Mouse (Mus musculus) MEL (cell line): ENCODE measurements around the gene Tanc1. TPM values are rescaled to one million over a fixed set of nuclear protein-coding genes. Genes with fewer than 3 reads are reported as not detected.

Experiments
- DNase-seq: peaks from one replicate; pipeline ENCODE4 v3.0.0; 2011; ENCODE audit warnings: low read depth, low spot score
- H3K27ac ChIP-seq: 2 replicates; pipeline ENCODE4 v1.5.1; 2012; ENCODE audit warnings: low read depth, mild to moderate bottlenecking, control low read depth, low read length, moderate library complexity; ENCODE audit not compliant: control insufficient read depth
- H3K27me3 ChIP-seq, 2 experiments: fragments of 150-350 bp in 1 of 2; sonication (generic) in 1 of 2; 2 replicates each; pipeline ENCODE4 v1.6.1; 2012; ENCODE audit warnings: low read length in 2 of 2, mild to moderate bottlenecking in 2 of 2, improper control_type of control experiment in 1 of 2, moderate library complexity in 1 of 2; ENCODE audit not compliant: insufficient read depth in 2 of 2, control insufficient read depth in 1 of 2
- H3K36me3 ChIP-seq, 2 experiments: 2 replicates each; pipeline ENCODE4 v1.6.1; 2012 to 2014; ENCODE audit warnings: low read length in 2 of 2, improper control_type of control experiment in 1 of 2, inconsistent platforms in 1 of 2, mild to moderate bottlenecking in 1 of 2; ENCODE audit not compliant: insufficient read depth in 2 of 2, control insufficient read depth in 1 of 2
- H3K4me1 ChIP-seq, 2 experiments: fragments of 150-350 bp in 1 of 2; sonication (generic) in 1 of 2; 2 replicates each; pipeline ENCODE4 v1.6.1; 2012; ENCODE audit warnings: low read length in 2 of 2, improper control_type of control experiment in 1 of 2, mild to moderate bottlenecking in 1 of 2; ENCODE audit not compliant: insufficient read depth in 2 of 2, control insufficient read depth in 1 of 2
- H3K4me3 ChIP-seq, 2 experiments: fragments of 150-350 bp in 1 of 2; sonication (generic) in 1 of 2; 2 replicates each; pipeline ENCODE4 v1.5.1; 2012; ENCODE audit warnings: low read depth in 2 of 2, low read length in 2 of 2, mild to moderate bottlenecking in 2 of 2, moderate library complexity in 2 of 2, control low read depth in 1 of 2, improper control_type of control experiment in 1 of 2; ENCODE audit not compliant: control insufficient read depth in 1 of 2, insufficient read depth in 1 of 2
- H3K79me2 ChIP-seq: 2 replicates; pipeline ENCODE4 v1.6.1; 2012; ENCODE audit warnings: mild to moderate bottlenecking, low read length, moderate library complexity; ENCODE audit not compliant: control insufficient read depth, poor library complexity, insufficient read depth
- H3K9ac ChIP-seq: 2 replicates; pipeline ENCODE4 v1.6.1; 2012; ENCODE audit warnings: low read depth, mild to moderate bottlenecking, control low read depth, low read length, moderate library complexity; ENCODE audit not compliant: control insufficient read depth, poor library complexity, severe bottlenecking
- H3K9me3 ChIP-seq: fragments of 150-350 bp; sonication (generic); replicated peaks from 2 replicates; pipeline ENCODE4 v1.6.1; 2012; ENCODE audit warnings: mild to moderate bottlenecking, low read length, improper control_type of control experiment, moderate library complexity; ENCODE audit not compliant: insufficient read depth
- CTCF ChIP-seq, 3 experiments: IDR thresholded peaks in 2 of 3; conservative IDR thresholded peaks in 1 of 3; 2 replicates each; pipeline ENCODE4 v1.5.1; 2011 to 2012; ENCODE audit warnings: low read length in 3 of 3, low read depth in 2 of 3, mild to moderate bottlenecking in 2 of 3, improper control_type of control experiment in 1 of 3, inconsistent platforms in 1 of 3, mixed read lengths in 1 of 3, moderate library complexity in 1 of 3; ENCODE audit not compliant: control insufficient read depth in 1 of 3, insufficient read depth in 1 of 3, poor library complexity in 1 of 3, severe bottlenecking in 1 of 3
- EP300 ChIP-seq, 2 experiments: IDR thresholded peaks; 2 replicates each; pipeline ENCODE4 v1.6.1; 2011; ENCODE audit warnings: improper control_type of control experiment in 2 of 2, low read length in 2 of 2, low read depth in 1 of 2, mild to moderate bottlenecking in 1 of 2
- ETS1 ChIP-seq: IDR thresholded peaks from 2 replicates; pipeline ENCODE4 v1.6.1; 2012; ENCODE audit warnings: low read depth, mild to moderate bottlenecking, inconsistent platforms, low read length, improper control_type of control experiment, moderate library complexity
- GABPA ChIP-seq: IDR thresholded peaks from 2 replicates; pipeline ENCODE4 v1.6.1; 2012; ENCODE audit warnings: low read depth, mild to moderate bottlenecking, inconsistent platforms, low read length, improper control_type of control experiment, moderate library complexity
- GATA1 ChIP-seq: IDR thresholded peaks from 2 replicates; pipeline ENCODE4 v1.6.1; 2011; ENCODE audit warnings: low read depth, low read length, improper control_type of control experiment
- MAX ChIP-seq: IDR thresholded peaks from 2 replicates; pipeline ENCODE4 v1.6.1; 2011; ENCODE audit warnings: low read length, improper control_type of control experiment
- MXI1 ChIP-seq: IDR thresholded peaks from 2 replicates; pipeline ENCODE4 v1.6.1; 2011; ENCODE audit warnings: mild to moderate bottlenecking, low read depth, low read length, improper control_type of control experiment
- MYC ChIP-seq: IDR thresholded peaks from 2 replicates; pipeline ENCODE4 v1.6.1; 2011; ENCODE audit warnings: low read depth, mild to moderate bottlenecking, low read length, improper control_type of control experiment, moderate library complexity
- NELFE ChIP-seq: IDR thresholded peaks from 2 replicates; pipeline ENCODE4 v1.6.1; 2011; ENCODE audit warnings: low read depth, low read length, improper control_type of control experiment
- POLR2A ChIP-seq, 2 experiments: IDR thresholded peaks; 2 replicates each; pipeline ENCODE4 v1.6.1; 2011 to 2012; ENCODE audit warnings: low read length in 2 of 2, mild to moderate bottlenecking in 2 of 2, control low read depth in 1 of 2, improper control_type of control experiment in 1 of 2, low read depth in 1 of 2, moderate library complexity in 1 of 2; ENCODE audit not compliant: control insufficient read depth in 1 of 2, insufficient read depth in 1 of 2, poor library complexity in 1 of 2
- POLR2AphosphoS5 ChIP-seq: IDR thresholded peaks from 2 replicates; pipeline ENCODE4 v1.6.1; 2012; ENCODE audit warnings: low read depth, borderline replicate concordance, mild to moderate bottlenecking, inconsistent platforms, low read length, moderate library complexity, mixed read lengths
- RCOR1 ChIP-seq: IDR thresholded peaks from 2 replicates; pipeline ENCODE4 v1.6.1; 2012; ENCODE audit warnings: low read depth, mild to moderate bottlenecking, inconsistent platforms, low read length, improper control_type of control experiment
- SIN3A ChIP-seq: IDR thresholded peaks from 2 replicates; pipeline ENCODE4 v1.6.1; 2012; ENCODE audit warnings: low read length, improper control_type of control experiment, inconsistent platforms
- TAL1 ChIP-seq: IDR thresholded peaks from 2 replicates; pipeline ENCODE4 v1.6.1; 2012; ENCODE audit warnings: mild to moderate bottlenecking, inconsistent platforms, low read length, moderate library complexity, mixed read lengths
- TCF12 ChIP-seq: IDR thresholded peaks from 2 replicates; pipeline ENCODE4 v1.6.1; 2014; ENCODE audit warnings: low read depth, mild to moderate bottlenecking, inconsistent platforms, low read length, improper control_type of control experiment, moderate library complexity
- USF1 ChIP-seq: IDR thresholded peaks from 2 replicates; pipeline ENCODE4 v1.6.1; 2014; ENCODE audit warnings: low read depth, mild to moderate bottlenecking, inconsistent platforms, low read length, improper control_type of control experiment, moderate library complexity
- ZC3H11A ChIP-seq: IDR thresholded peaks from 2 replicates; pipeline ENCODE4 v1.6.1; 2012; ENCODE audit warnings: low read depth, mild to moderate bottlenecking, inconsistent platforms, low read length, improper control_type of control experiment
- polyA plus RNA-seq, 2 experiments: library from polyadenylated mRNA; stranded (reverse) in 1 of 2; unstranded in 1 of 2; fragments of >175 nt in 1 of 2; fragments of >200 nt in 1 of 2; gene quantifications; 2 replicates each; pipeline versions ENCODE4 v1.2.1 to v1.2.4; 2012; ENCODE audit warnings: low replicate concordance in 2 of 2, low read depth in 1 of 2; ENCODE audit not compliant: insufficient read length in 2 of 2, insufficient read depth in 1 of 2, missing spikeins in 1 of 2
- total RNA-seq: library from RNA; depleted of rRNA; stranded (reverse); fragments of 300-350 nt; gene quantifications from 2 replicates; pipeline ENCODE4 v1.2.3, GENCODE M21; 2012

Tanc1 gene
- total and polyA plus RNA-seq, 3 experiments: 0.54 to 0.78 TPM; not detected in 1

DNA sequence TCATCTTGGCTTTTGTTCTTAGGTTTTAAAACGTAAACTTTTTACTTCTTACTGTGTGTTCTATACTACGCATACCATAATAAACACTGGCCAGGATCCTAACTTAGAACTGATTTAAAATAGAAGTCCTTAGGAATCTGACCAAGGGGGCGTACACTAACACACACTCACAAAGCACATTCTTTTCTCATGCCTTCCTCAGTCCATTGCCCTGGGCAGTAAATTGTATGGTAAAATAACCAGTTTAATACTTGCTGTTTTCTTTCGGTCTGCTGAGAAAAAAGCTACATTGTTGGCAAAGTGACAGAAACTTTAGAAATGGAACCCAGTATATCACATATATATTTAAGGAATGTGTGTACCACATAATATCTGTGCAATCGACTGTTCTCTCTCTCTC is 2.9 kb upstream of the Tanc1 start:
- Histone ChIP-seq H3K4me3 (no peak overlapping the region), H3K27me3 (no peaks in the 10 kb centered on the region), H3K4me1 (no peaks in the 10 kb centered on the region), H3K27ac (no peak overlapping the region), H3K79me2 (no peaks in the 10 kb centered on the region), H3K36me3 (no peaks in the 10 kb centered on the region), H3K9me3 (no peaks in the 10 kb centered on the region), H3K9ac (no peak overlapping the region)
- TF ChIP-seq NELFE (no peak), MYC (no peak), USF1 (no peak), TAL1 (no peak), MXI1 (no peak), ZC3H11A (no peak), ETS1 (no peak), SIN3A (no peak), POLR2A (IDR thresholded peaks at IDR 0.05; ENCODE audit: control insufficient read depth in 1 of 2, insufficient read depth in 1 of 2, low read depth in 1 of 2, low read length in 2 of 2, poor library complexity in 1 of 2) (no peak), GABPA (no peak), CTCF (IDR thresholded peaks at IDR 0.05 in 2 of 3, conservative IDR thresholded peaks at IDR 0.05 in 1 of 3; ENCODE audit: control insufficient read depth in 1 of 3, insufficient read depth in 1 of 3, low read depth in 2 of 3, low read length in 3 of 3, poor library complexity in 1 of 3, severe bottlenecking in 1 of 3) (no peak)
- DNase-seq: no peak

- no peak overlapping the region for H3K27ac ChIP-seq
- no peaks in the 10 kb centered on the region for H3K79me2 ChIP-seq
- H3K9ac ChIP-seq: no peak overlapping the region
- no peak for TF ChIP-seq EP300 (IDR thresholded peaks at IDR 0.05; ENCODE audit: low read depth in 1 of 2, low read length in 2 of 2)
- no peaks in the 10 kb centered on the region for H3K27me3 ChIP-seq
- no peak for DNase-seq
- H3K36me3 ChIP-seq: no peaks in the 10 kb centered on the region
- H3K4me1 ChIP-seq: no peaks in the 10 kb centered on the region
- no peak overlapping the region for H3K4me3 ChIP-seq
- H3K9me3 ChIP-seq: no peaks in the 10 kb centered on the region
These were observed 529 bp upstream of the Tanc1 start for GRCm38 (mm10) chr2:59611216-59611810.

DNA sequence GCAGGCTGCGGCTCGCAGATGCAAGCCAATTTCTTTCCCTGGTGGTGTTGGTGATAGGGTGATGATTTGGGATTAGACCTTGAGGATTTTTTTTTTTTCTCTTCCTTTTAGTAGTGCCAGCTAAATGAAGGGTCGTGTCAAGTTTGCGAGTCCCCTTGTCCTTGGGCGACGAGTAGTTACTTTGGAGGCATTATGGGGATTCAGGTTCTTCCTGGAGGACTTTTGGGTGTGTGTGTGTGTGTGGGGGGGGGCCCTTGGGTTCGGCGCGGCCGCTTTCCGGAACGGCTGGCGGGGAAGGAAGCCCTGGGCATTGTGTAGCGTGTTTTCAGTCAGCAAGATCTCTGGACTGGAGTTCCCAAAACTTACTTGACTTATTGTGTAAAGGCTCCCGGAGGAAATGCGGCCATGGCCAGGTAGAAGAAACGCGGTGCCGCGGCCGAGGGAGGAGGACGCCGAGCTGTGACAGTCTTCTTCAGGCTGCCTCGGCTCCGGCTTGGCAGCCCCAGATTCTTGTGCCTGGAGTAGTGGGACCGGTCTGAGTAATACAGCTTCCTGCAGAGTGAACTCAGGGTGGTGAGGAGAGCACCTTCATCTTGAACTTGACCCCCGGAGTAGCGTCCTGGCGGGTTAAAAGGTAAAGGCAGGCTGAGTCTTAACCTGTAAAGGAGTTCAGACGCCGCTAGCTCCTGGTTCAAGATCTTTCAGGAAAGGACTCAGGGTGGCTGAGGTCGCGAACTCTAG is 1.1 kb downstream of the Tanc1 start:
- H3K36me3 ChIP-seq: no peaks in the 10 kb centered on the region
- TF ChIP-seq GATA1: no peak
- no peak for TF ChIP-seq MAX
- no peak for TF ChIP-seq TCF12
- TF ChIP-seq POLR2AphosphoS5: no peak
- TF ChIP-seq RCOR1: no peak
- TF ChIP-seq MYC: no peak
- no peak for TF ChIP-seq NELFE
- TF ChIP-seq, all 39 proteins: peak for 0
- Histone ChIP-seq H3K79me2 (no peaks in the 10 kb centered on the region), H3K27me3 (no peaks in the 10 kb centered on the region), H3K4me3 (no peak overlapping the region), H3K9me3 (no peaks in the 10 kb centered on the region), H3K4me1 (no peaks in the 10 kb centered on the region), H3K9ac (no peak overlapping the region), H3K27ac (no peak overlapping the region)
- no peak for DNase-seq
